31 mouse cellular contexts compared by ENCODE assay signal in genomic region chr6:86066727-86067126, GRCm38 (mm10). TPM values are rescaled to one million over a fixed set of nuclear protein-coding genes. Genes with fewer than 3 reads are reported as not detected.
A peak's percentile ranks its signal among the peaks of the same experiment; 100 is the strongest.
DNase-seq lines count a peak whose midpoint lies in the region; ATAC-seq and TF ChIP-seq lines count a peak whose summit lies in the region.
"Had no signal": no experiment of that assay in that cellular context is flagged by ENCODE, and none has a peak within 500 bp of the region (broad histone marks: within the 10 kb centered on the region; RNA-seq: fewer than 3 reads in every experiment).

No protein-coding gene starts in this region.

- H3K27ac ChIP-seq in hindbrain, embryonic 14.5 days: peak overlapping the region; percentile 92; the same call in 1 of the 2 replicates
- H3K27ac ChIP-seq in hindbrain, postnatal 0 days: no peak overlapping the region
- H3K27ac ChIP-seq in left cerebral cortex, adult 2 months: peak overlapping the region; percentile 91
- peak overlapping the region; percentile 51 for H3K27ac ChIP-seq in forebrain, embryonic 16.5 days (ENCODE audit: low read length)
- H3K27ac ChIP-seq in midbrain, postnatal 0 days (ENCODE audit: low read depth, low read length): 0 out of 2 replicates have a peak overlapping the region, but pooled peaks have one; percentile 93
- H3K27ac ChIP-seq: heart, embryonic 10.5 days; intestine, embryonic 15.5 days; macrophage had no signal

- no peak overlapping the region for H3K4me2 ChIP-seq in hindbrain, embryonic 14.5 days (replicated peaks)
- H3K4me2 ChIP-seq in hindbrain, postnatal 0 days (ENCODE audit: low read depth, low read length): no peak overlapping the region
- H3K4me2 ChIP-seq in forebrain, embryonic 16.5 days (ENCODE audit: low read length): no peak overlapping the region
- H3K4me2 ChIP-seq in midbrain, postnatal 0 days (ENCODE audit: low read depth, low read length, poor library complexity, severe bottlenecking): no peak overlapping the region
- H3K4me2 ChIP-seq: intestine, embryonic 15.5 days had no signal

- intact Hi-C loops in left cerebral cortex, adult 2 months (cut with DNase I): loop anchor here (2.0 to 5.0 kb wide), 2 partner anchors 18 to 36 kb away; no protein-coding TSS in a partner anchor

- peaks cover 82% of the 10 kb centered on the region for H3K4me1 ChIP-seq in hindbrain, embryonic 14.5 days (replicated peaks; ENCODE audit: control insufficient read depth, insufficient read depth, low read length)
- H3K4me1 ChIP-seq in hindbrain, postnatal 0 days (ENCODE audit: insufficient read depth, low read length): peaks cover 29% of the 10 kb centered on the region
- peaks cover 88% of the 10 kb centered on the region for H3K4me1 ChIP-seq in forebrain, embryonic 16.5 days (replicated peaks; ENCODE audit: control insufficient read depth, insufficient read depth, low read length)
- peaks cover 44% of the 10 kb centered on the region for H3K4me1 ChIP-seq in midbrain, postnatal 0 days (ENCODE audit: insufficient read depth, low read length)
- H3K4me1 ChIP-seq: intestine, embryonic 15.5 days had no signal

- no peaks in the 10 kb centered on the region for H3K36me3 ChIP-seq in hindbrain, embryonic 14.5 days (replicated peaks; ENCODE audit: control insufficient read depth, insufficient read depth)
- H3K36me3 ChIP-seq in hindbrain, postnatal 0 days (ENCODE audit: insufficient read depth, low read length): no peaks in the 10 kb centered on the region
- H3K36me3 ChIP-seq in forebrain, embryonic 16.5 days (ENCODE audit: control insufficient read depth, insufficient read depth): no peaks in the 10 kb centered on the region
- no peaks in the 10 kb centered on the region for H3K36me3 ChIP-seq in midbrain, postnatal 0 days (ENCODE audit: insufficient read depth, low read length)
- H3K36me3 ChIP-seq: heart, embryonic 10.5 days; intestine, embryonic 15.5 days had no signal

- 70% methylated on average over 6 of the region's 6 CpGs for WGBS in hindbrain, embryonic 14.5 days
- WGBS in hindbrain, postnatal 0 days: 66% methylated on average over 6 of the region's 6 CpGs
- 79% methylated on average over 6 of the region's 6 CpGs for WGBS in forebrain, embryonic 16.5 days
- 76% methylated on average over 6 of the region's 6 CpGs for WGBS in midbrain, postnatal 0 days

- no peak overlapping the region for H3K9ac ChIP-seq in hindbrain, embryonic 14.5 days
- no peak overlapping the region for H3K9ac ChIP-seq in hindbrain, postnatal 0 days (replicated peaks; ENCODE audit: low read length)
- H3K9ac ChIP-seq in forebrain, embryonic 16.5 days (replicated peaks; ENCODE audit: low read depth, low read length): no peak overlapping the region
- H3K9ac ChIP-seq in midbrain, postnatal 0 days (replicated peaks; ENCODE audit: low read length, poor library complexity, severe bottlenecking): no peak overlapping the region
- H3K9ac ChIP-seq: intestine, embryonic 15.5 days had no signal

- no peak for ATAC-seq in hindbrain, embryonic 14.5 days (ENCODE audit: low FRiP score)
- no peak for ATAC-seq in hindbrain, postnatal 0 days
- no peak for ATAC-seq in forebrain, embryonic 16.5 days
- ATAC-seq in midbrain, postnatal 0 days (ENCODE audit: low FRiP score): no peak
- ATAC-seq: intestine, embryonic 15.5 days had no signal

- no peaks in the 10 kb centered on the region for H3K27me3 ChIP-seq in hindbrain, embryonic 14.5 days (ENCODE audit: control insufficient read depth, insufficient read depth, low read length)
- no peaks in the 10 kb centered on the region for H3K27me3 ChIP-seq in hindbrain, postnatal 0 days (ENCODE audit: insufficient read depth, low read length)
- no peaks in the 10 kb centered on the region for H3K27me3 ChIP-seq in forebrain, embryonic 16.5 days (replicated peaks; ENCODE audit: control insufficient read depth, insufficient read depth, low read length)
- no peaks in the 10 kb centered on the region for H3K27me3 ChIP-seq in midbrain, postnatal 0 days (ENCODE audit: insufficient read depth, low read length)
- H3K27me3 ChIP-seq: intestine, embryonic 15.5 days had no signal

- no peak for DNase-seq in hindbrain, embryonic 14.5 days (ENCODE audit: low spot score)
- DNase-seq in hindbrain, postnatal 0 days (ENCODE audit: low spot score): no peak
- DNase-seq in left cerebral cortex, adult 2 months (ENCODE audit: extremely low spot score in 1 of 2, low spot score in 2 of 2): no peak
- no peak for DNase-seq in left cerebral cortex, adult 11 months (ENCODE audit: low spot score)
- no peak for DNase-seq in midbrain, postnatal 0 days (ENCODE audit: low spot score)
- DNase-seq in frontal cortex, postnatal 36 days (ENCODE audit: low spot score in 2 of 2): no peak
- no peak for DNase-seq in lung, postnatal 14 days
- DNase-seq: adrenal gland, adult 2 months; gastrocnemius, postnatal 10 days; heart, postnatal 4 days; kidney, adult 9 months; kidney, postnatal 14 days; retina, postnatal 1 day; right cerebral cortex, postnatal 25 days; spleen, adult 18-20 months had no signal

- no peaks in the 10 kb centered on the region for H3K9me3 ChIP-seq in hindbrain, embryonic 14.5 days (ENCODE audit: control insufficient read depth, low read length)
- H3K9me3 ChIP-seq in hindbrain, postnatal 0 days (ENCODE audit: low read length): no peaks in the 10 kb centered on the region
- no peaks in the 10 kb centered on the region for H3K9me3 ChIP-seq in forebrain, embryonic 16.5 days (ENCODE audit: control insufficient read depth, low read length)
- no peaks in the 10 kb centered on the region for H3K9me3 ChIP-seq in midbrain, postnatal 0 days (ENCODE audit: low read length)
- H3K9me3 ChIP-seq: heart, embryonic 10.5 days; intestine, embryonic 15.5 days had no signal

- no peak for TF ChIP-seq CTCF in hindbrain, postnatal 0 days (IDR thresholded peaks at IDR 0.05; ENCODE audit: low read depth)
- no peak for TF ChIP-seq CTCF in left cerebral cortex, adult 2 months (IDR thresholded peaks at IDR 0.05)
- no peak for TF ChIP-seq CTCF in midbrain, postnatal 0 days (IDR thresholded peaks at IDR 0.05)

- H3K4me3 ChIP-seq in hindbrain, embryonic 14.5 days (replicated peaks; ENCODE audit: low read length): no peak overlapping the region
- H3K4me3 ChIP-seq in hindbrain, postnatal 0 days (ENCODE audit: low read length): no peak overlapping the region
- H3K4me3 ChIP-seq in left cerebral cortex, adult 2 months: no peak overlapping the region
- no peak overlapping the region for H3K4me3 ChIP-seq in forebrain, embryonic 16.5 days (replicated peaks; ENCODE audit: low read length)
- no peak overlapping the region for H3K4me3 ChIP-seq in midbrain, postnatal 0 days (ENCODE audit: low read depth, low read length)
- H3K4me3 ChIP-seq: heart, embryonic 10.5 days; intestine, embryonic 15.5 days; myocyte had no signal

RNA-seq across cellular contexts. Expression of gene Add2, which starts 38.2 kb away (rescaled TPM):
- 102 and 111 TPM in 2 replicates for polyA plus RNA-seq in hindbrain, embryonic 14.5 days (2014; fragmentation: Nextera tagmentation; extraction: Ambion mirVana)
- 132 and 149 TPM in 2 replicates for total RNA-seq in hindbrain, postnatal 0 days (2014; rRNA removed)
- 84.6 and 90.0 TPM in 2 replicates for polyA plus RNA-seq in hindbrain, postnatal 0 days (2015; fragmentation: Nextera tagmentation; extraction: Ambion mirVana)
- 100 to 1,000 TPM; 222 to 223 TPM for total RNA-seq in left cerebral cortex, adult 2 months (2021)
- 243 and 248 TPM in 2 replicates for polyA plus RNA-seq in forebrain, embryonic 16.5 days (2015; fragmentation: Nextera tagmentation; extraction: Ambion mirVana)
- 159 and 196 TPM in 2 replicates for total RNA-seq in midbrain, postnatal 0 days (2014; rRNA removed)
- 118 and 124 TPM in 2 replicates for polyA plus RNA-seq in midbrain, postnatal 0 days (2015; fragmentation: Nextera tagmentation; extraction: Ambion mirVana)
- polyA plus RNA-seq: liver, adult 2 months; macrophage had no signal

RNA-seq across cellular contexts. Expression of gene Figla, which starts 50.8 kb away (rescaled TPM):
- not detected in 2 replicates for polyA plus RNA-seq in hindbrain, embryonic 14.5 days (2014; fragmentation: Nextera tagmentation; extraction: Ambion mirVana)
- not detected in 2 replicates for total RNA-seq in hindbrain, postnatal 0 days (2014; rRNA removed)
- not detected in 2 replicates for polyA plus RNA-seq in hindbrain, postnatal 0 days (2015; fragmentation: Nextera tagmentation; extraction: Ambion mirVana)
- total RNA-seq in left cerebral cortex, adult 2 months (2021): not detected
- polyA plus RNA-seq in forebrain, embryonic 16.5 days (2015; fragmentation: Nextera tagmentation; extraction: Ambion mirVana): not detected in 2 replicates
- total RNA-seq in midbrain, postnatal 0 days (2014; rRNA removed): not detected in 2 replicates
- polyA plus RNA-seq in midbrain, postnatal 0 days (2015; fragmentation: Nextera tagmentation; extraction: Ambion mirVana): not detected in 2 replicates
- total RNA-seq: adrenal gland, adult 2 months; gastrocnemius, postnatal 10 days; granulocyte monocyte progenitor cell, adult 5-6 weeks; heart, postnatal 4 days; layer of hippocampus, adult 8-10 months; left cerebral cortex, postnatal 10 days; liver, adult 2 months; MEL had no signal
- polyA plus RNA-seq: adrenal gland, adult 2 months; embryonic facial prominence, embryonic 14.5 days; heart, embryonic 10.5 days; heart, embryonic 16.5 days; intestine, embryonic 15.5 days; limb, embryonic 11.5 days; liver, adult 2 months; liver, embryonic 16.5 days; lung, embryonic 16.5 days; macrophage; myocyte; urinary bladder, adult 2 months had no signal
